Mouse (Mus musculus) olfactory bulb, adult 2 months (tissue): ENCODE results near the gene Spsb2.

Source experiments
- CTCF ChIP-seq: fragments of 200-500 bp; IDR thresholded peaks from 2 replicates; pipeline ENCODE4 v1.5.1; 2012; ENCODE audit warnings: low read depth, mild to moderate bottlenecking, low read length, moderate library complexity; ENCODE audit not compliant: insufficient read depth
- POLR2A ChIP-seq: fragments of 200-500 bp; IDR thresholded peaks from 2 replicates; pipeline ENCODE4 v1.6.1; 2012; ENCODE audit warnings: mild to moderate bottlenecking, low read depth, low read length, moderate library complexity; ENCODE audit not compliant: insufficient read depth

- TF ChIP-seq POLR2A (no peak), CTCF (no peak)
Measured at GRCm38 (mm10) chr6:124831649-124832048, 23.2 kb downstream of the Spsb2 start.
